9 mouse cellular contexts compared by ENCODE assay signal in genomic region chr14:29017883-29018282, GRCm38 (mm10). TPM values are rescaled to one million over a fixed set of nuclear protein-coding genes. Genes with fewer than 3 reads are reported as not detected.
DNase-seq lines count a peak whose midpoint lies in the region; TF ChIP-seq lines count a peak whose summit lies in the region.
"Had no signal": no experiment of that assay in that cellular context is flagged by ENCODE, and none has a peak within 500 bp of the region (broad histone marks: within the 10 kb centered on the region; RNA-seq: fewer than 3 reads in every experiment).

Gene Lrtm1, plus strand, starts transcription at chr14:29018208.

- TF ChIP-seq CTCF in C2C12 (IDR thresholded peaks at IDR 0.05; ENCODE audit: control insufficient read depth, insufficient read depth, insufficient read length), result no peak

- H3ac ChIP-seq in C2C12 (ENCODE audit: control insufficient read depth, insufficient read length, low read depth), result no peak within 1 kb of the TSS

- H3K4me3 ChIP-seq in C2C12 (ENCODE audit: insufficient read depth, poor library complexity, severe bottlenecking), result no peak within 1 kb of the TSS
- H3K4me3 ChIP-seq: neural tube, embryonic 13.5 days had no signal

- peak; percentile 27 for DNase-seq in MN1 (ENCODE audit: low spot score)
- peak in 1 of 2 experiments; percentile 39 for DNase-seq in gastrocnemius, adult 8-10 months (ENCODE audit: low spot score in 2 of 2)
- peak; percentile 22 for DNase-seq in hindlimb bud, embryonic 11.5 days (ENCODE audit: extremely low spot score, low read depth, low spot score)
- DNase-seq in thymus, postnatal 10 days (ENCODE audit: low spot score in 2 of 2), result no peak
- DNase-seq in frontal cortex, postnatal 10 days (ENCODE audit: low spot score in 2 of 2), result no peak
- no peak for DNase-seq in layer of hippocampus, postnatal 10 days (ENCODE audit: low spot score in 2 of 2)
- no peak for DNase-seq in left cerebral cortex, adult 18-20 months (ENCODE audit: low spot score in 2 of 2)

- no peaks in the 10 kb centered on the region for H3K27me3 ChIP-seq in C2C12 (ENCODE audit: control insufficient read depth, insufficient read depth, insufficient read length)
- H3K27me3 ChIP-seq: neural tube, embryonic 13.5 days had no signal

- no peaks in the 10 kb centered on the region for H3K79me3 ChIP-seq in C2C12 (ENCODE audit: low read depth)

- H3K36me3 ChIP-seq in C2C12 (ENCODE audit: control insufficient read depth, insufficient read depth), result no peaks in the 10 kb centered on the region
- H3K36me3 ChIP-seq: neural tube, embryonic 13.5 days had no signal

- no peaks in the 10 kb centered on the region for H3K79me2 ChIP-seq in C2C12 (ENCODE audit: control insufficient read depth, insufficient read depth)

TF ChIP-seq in C2C12, 6 proteins besides CTCF, POLR2A, EP300 and RAD21:
- peak; percentile 45 for TF ChIP-seq CEBPB (IDR thresholded peaks at IDR 0.05; ENCODE audit: low read depth)
- TF ChIP-seq FOSL1 (IDR thresholded peaks at IDR 0.05; ENCODE audit: insufficient read depth, low read length, poor library complexity, severe bottlenecking), result no peak

RNA-seq across cellular contexts. Expression of gene Lrtm1, which starts in this region (rescaled TPM):
- not detected for polyA plus RNA-seq in C2C12 (2012; fragmentation: generic; extraction: Trizol)
- total RNA-seq in gastrocnemius, adult 8-10 months (2022), result 10 to 100 TPM; 19.2 to 31.1 (median 21.0) TPM
- not detected for total RNA-seq in layer of hippocampus, postnatal 10 days (2021)
- not detected for total RNA-seq in left cerebral cortex, adult 18-20 months (2021)

Comparison
In these comparisons a context has a peak if more than half of its experiments do, and no peak if none do; other contexts are left out.
1. RNA of gene Lrtm1 (total RNA-seq): 19.2 to 31.1 TPM in gastrocnemius, adult 8-10 months; not detected in layer of hippocampus, postnatal 10 days and not detected in left cerebral cortex, adult 18-20 months; every median in the first group is over 10 times any median in the second.
2. DNase-seq: peak in MN1 (single experiment) and hindlimb bud, embryonic 11.5 days (single experiment); none in thymus, postnatal 10 days (0 of 2), frontal cortex, postnatal 10 days (0 of 2), layer of hippocampus, postnatal 10 days (0 of 2) and left cerebral cortex, adult 18-20 months (0 of 2).